Comparison of ENCODE assay signal across 9 mouse cellular contexts in genomic region chr5:99975776-99976175, GRCm38 (mm10). TPM values are rescaled to one million over a fixed set of nuclear protein-coding genes. Genes with fewer than 3 reads are reported as not detected.
A peak's percentile ranks its signal among the peaks of the same experiment; 100 is the strongest.
DNase-seq lines count a peak whose midpoint lies in the region; ATAC-seq and TF ChIP-seq lines count a peak whose summit lies in the region.
"Had no signal": no experiment of that assay in that cellular context is flagged by ENCODE, and none has a peak within 500 bp of the region (broad histone marks: within the 10 kb centered on the region; RNA-seq: fewer than 3 reads in every experiment).

No protein-coding gene starts in this region.

- H3K9ac ChIP-seq in kidney, embryonic 14.5 days (ENCODE audit: low read depth, low read length) = no peak overlapping the region
- H3K9ac ChIP-seq in embryonic facial prominence, embryonic 13.5 days = no peak overlapping the region
- no peak overlapping the region for H3K9ac ChIP-seq in intestine, embryonic 14.5 days (ENCODE audit: low read length)
- H3K9ac ChIP-seq in midbrain, postnatal 0 days (replicated peaks; ENCODE audit: low read length, poor library complexity, severe bottlenecking) = no peak overlapping the region

- no peak for TF ChIP-seq CTCF in midbrain, postnatal 0 days (IDR thresholded peaks at IDR 0.05)

- peak overlapping the region; percentile 70 for H3K4me2 ChIP-seq in kidney, embryonic 14.5 days (replicated peaks; ENCODE audit: low read depth, low read length)
- H3K4me2 ChIP-seq in embryonic facial prominence, embryonic 13.5 days = peak overlapping the region; percentile 84
- H3K4me2 ChIP-seq in intestine, embryonic 14.5 days (ENCODE audit: low read length) = peak overlapping the region; percentile 92
- peak overlapping the region; percentile 66 for H3K4me2 ChIP-seq in midbrain, postnatal 0 days (ENCODE audit: low read depth, low read length, poor library complexity, severe bottlenecking)

- H3K4me3 ChIP-seq in kidney, embryonic 14.5 days (ENCODE audit: low read length) = peak overlapping the region; percentile 95
- peak overlapping the region; percentile 94 for H3K4me3 ChIP-seq in embryonic facial prominence, embryonic 13.5 days
- H3K4me3 ChIP-seq in intestine, embryonic 14.5 days (ENCODE audit: low read depth, low read length) = peak overlapping the region; percentile 92
- H3K4me3 ChIP-seq in midbrain, postnatal 0 days (ENCODE audit: low read depth, low read length) = 0 out of 2 replicates have a peak overlapping the region, but pooled peaks have one; percentile 0

- no peak overlapping the region for H3K27ac ChIP-seq in kidney, embryonic 14.5 days (ENCODE audit: low read depth, low read length)
- no peak overlapping the region for H3K27ac ChIP-seq in embryonic facial prominence, embryonic 13.5 days
- H3K27ac ChIP-seq in intestine, embryonic 14.5 days (ENCODE audit: low read depth) = no peak overlapping the region
- H3K27ac ChIP-seq in midbrain, postnatal 0 days (ENCODE audit: low read depth, low read length) = no peak overlapping the region

- WGBS in kidney, embryonic 14.5 days = 64% methylated on average over 1 of the region's 1 CpGs
- 72% methylated on average over 1 of the region's 1 CpGs for WGBS in embryonic facial prominence, embryonic 13.5 days
- WGBS in intestine, embryonic 14.5 days = 44% methylated on average over 1 of the region's 1 CpGs
- 63% methylated on average over 1 of the region's 1 CpGs for WGBS in midbrain, postnatal 0 days

- DNase-seq in kidney, postnatal 4 days = no peak
- DNase-seq in intestine, embryonic 14.5 days (ENCODE audit: low spot score) = peak; percentile 36
- no peak for DNase-seq in midbrain, postnatal 0 days (ENCODE audit: low spot score)
- no peak for DNase-seq in cerebellum, adult 11 months
- no peak for DNase-seq in frontal cortex, postnatal 14 days (ENCODE audit: low spot score in 2 of 2)
- DNase-seq: cerebellum, postnatal 36 days had no signal

- H3K9me3 ChIP-seq in kidney, embryonic 14.5 days (ENCODE audit: control insufficient read depth, low read length) = no peaks in the 10 kb centered on the region
- H3K9me3 ChIP-seq in embryonic facial prominence, embryonic 13.5 days = no peaks in the 10 kb centered on the region
- H3K9me3 ChIP-seq in intestine, embryonic 14.5 days (ENCODE audit: control insufficient read depth, low read length) = no peaks in the 10 kb centered on the region
- H3K9me3 ChIP-seq in midbrain, postnatal 0 days (ENCODE audit: low read length) = no peaks in the 10 kb centered on the region

- peaks cover 4% of the 10 kb centered on the region; the same call in 1 of the 2 replicates for H3K36me3 ChIP-seq in kidney, embryonic 14.5 days (ENCODE audit: control insufficient read depth, insufficient read depth, low read length)
- peaks cover 11% of the 10 kb centered on the region for H3K36me3 ChIP-seq in embryonic facial prominence, embryonic 13.5 days
- H3K36me3 ChIP-seq in intestine, embryonic 14.5 days (ENCODE audit: control insufficient read depth, insufficient read depth, low read length) = peaks cover 20% of the 10 kb centered on the region
- no peaks in the 10 kb centered on the region for H3K36me3 ChIP-seq in midbrain, postnatal 0 days (ENCODE audit: insufficient read depth, low read length)

- H3K27me3 ChIP-seq in kidney, embryonic 14.5 days (ENCODE audit: control insufficient read depth, insufficient read depth, low read length) = no peaks in the 10 kb centered on the region
- H3K27me3 ChIP-seq in embryonic facial prominence, embryonic 13.5 days = no peaks in the 10 kb centered on the region
- no peaks in the 10 kb centered on the region for H3K27me3 ChIP-seq in intestine, embryonic 14.5 days (replicated peaks; ENCODE audit: control insufficient read depth, insufficient read depth, low read length)
- H3K27me3 ChIP-seq in midbrain, postnatal 0 days (ENCODE audit: insufficient read depth, low read length) = no peaks in the 10 kb centered on the region

- H3K4me1 ChIP-seq in kidney, embryonic 14.5 days (ENCODE audit: control insufficient read depth, insufficient read depth, low read length) = peaks cover 19% of the 10 kb centered on the region
- peaks cover 22% of the 10 kb centered on the region for H3K4me1 ChIP-seq in embryonic facial prominence, embryonic 13.5 days
- peaks cover 33% of the 10 kb centered on the region for H3K4me1 ChIP-seq in intestine, embryonic 14.5 days (replicated peaks; ENCODE audit: control insufficient read depth, insufficient read depth, low read length)
- peaks cover 7% of the 10 kb centered on the region; the same call in 1 of the 2 replicates for H3K4me1 ChIP-seq in midbrain, postnatal 0 days (ENCODE audit: insufficient read depth, low read length)

- ATAC-seq in kidney, embryonic 14.5 days (ENCODE audit: low FRiP score, low TSS enrichment) = no peak
- no peak for ATAC-seq in embryonic facial prominence, embryonic 13.5 days (ENCODE audit: insufficient number of reproducible peaks, insufficient read depth, low FRiP score, low TSS enrichment, low read depth)
- no peak for ATAC-seq in intestine, embryonic 14.5 days (replicated peaks; ENCODE audit: low FRiP score, low TSS enrichment, low read depth)
- no peak for ATAC-seq in midbrain, postnatal 0 days (ENCODE audit: low FRiP score)
- no peak for ATAC-seq in inflammation-experienced regulatory T-cells, adult 6 months

RNA-seq across cellular contexts. Expression of gene Hnrnpd, which starts 3.0 kb away (rescaled TPM):
- 212 and 290 TPM in 2 replicates for polyA plus RNA-seq in kidney, embryonic 14.5 days (2014; fragmentation: Nextera tagmentation; extraction: Ambion mirVana)
- polyA plus RNA-seq in embryonic facial prominence, embryonic 13.5 days (2015; fragmentation: Nextera tagmentation; extraction: Ambion mirVana) = 245 and 246 TPM in 2 replicates
- 142 and 148 TPM in 2 replicates for polyA plus RNA-seq in intestine, embryonic 14.5 days (2014; fragmentation: Nextera tagmentation; extraction: Ambion mirVana)
- total RNA-seq in midbrain, postnatal 0 days (2014; rRNA removed) = 35.9 and 46.8 TPM in 2 replicates
- polyA plus RNA-seq in midbrain, postnatal 0 days (2015; fragmentation: Nextera tagmentation; extraction: Ambion mirVana) = 75.3 and 85.1 TPM in 2 replicates
- polyA plus RNA-seq in inflammation-experienced regulatory T-cells, adult 6 months (2017; shearing (Covaris generic)) = 10 to 100 TPM; 43.1 to 68.3 (median 56.9) TPM

RNA-seq across cellular contexts. Expression of gene 4930524J08Rik, which starts 3.1 kb away (rescaled TPM):
- 2.5 and 4.3 TPM in 2 replicates for polyA plus RNA-seq in kidney, embryonic 14.5 days (2014; fragmentation: Nextera tagmentation; extraction: Ambion mirVana)
- polyA plus RNA-seq in embryonic facial prominence, embryonic 13.5 days (2015; fragmentation: Nextera tagmentation; extraction: Ambion mirVana) = 3.2 and 3.4 TPM in 2 replicates
- 1.6 and 3.2 TPM in 2 replicates for polyA plus RNA-seq in intestine, embryonic 14.5 days (2014; fragmentation: Nextera tagmentation; extraction: Ambion mirVana)
- 7.0 and 10.0 TPM in 2 replicates for total RNA-seq in midbrain, postnatal 0 days (2014; rRNA removed)
- polyA plus RNA-seq in midbrain, postnatal 0 days (2015; fragmentation: Nextera tagmentation; extraction: Ambion mirVana) = 2.8 and 3.2 TPM in 2 replicates
- not detected for polyA plus RNA-seq in inflammation-experienced regulatory T-cells, adult 6 months (2017; shearing (Covaris generic))

Comparison
In these comparisons a context has a peak if more than half of its experiments do, and no peak if none do; other contexts are left out.
1. H3K4me3 ChIP-seq: peak in every context shown above with its lines; median percentile 95 in kidney, embryonic 14.5 days; 94 in embryonic facial prominence, embryonic 13.5 days; 92 in intestine, embryonic 14.5 days; 0 in midbrain, postnatal 0 days.